Mouse (Mus musculus): ENCODE results near the gene Pagr1a.
A peak's percentile ranks its signal among the peaks of the same experiment; 100 is the strongest.

Pagr1a gene

GRCm38 (mm10) chr7:127003620-127004019, 13.5 kb downstream of the Pagr1a start:
- no peak for DNase-seq (ENCODE audit: low spot score in 2 of 2)

- no peak for DNase-seq (ENCODE audit: low spot score in 2 of 2)
Measured at GRCm38 (mm10) chr7:126999568-126999967, 17.6 kb downstream of the Pagr1a start.

- no peak for DNase-seq (ENCODE audit: low spot score in 2 of 2)
Measured at GRCm38 (mm10) chr7:126996449-126996848, 20.7 kb downstream of the Pagr1a start.

- no peak for DNase-seq (ENCODE audit: low spot score in 2 of 2)
Measured at GRCm38 (mm10) chr7:126988816-126989215, 28.3 kb downstream of the Pagr1a start.

- peak; percentile 25 to 27 for DNase-seq (ENCODE audit: low spot score in 2 of 2)
Measured at GRCm38 (mm10) chr7:126986319-126986718, 30.8 kb downstream of the Pagr1a start.

- DNase-seq (ENCODE audit: low spot score in 2 of 2), result no peak
Measured at GRCm38 (mm10) chr7:126984667-126985444, 32.3 kb downstream of the Pagr1a start.

- DNase-seq (ENCODE audit: low spot score in 2 of 2), result no peak
Measured at GRCm38 (mm10) chr7:126983113-126983512, 34.0 kb downstream of the Pagr1a start.

GRCm38 (mm10) chr7:126982054-126982453, 35.1 kb downstream of the Pagr1a start:
- DNase-seq (ENCODE audit: low spot score in 2 of 2), result no peak

GRCm38 (mm10) chr7:126981601-126982000, 35.6 kb downstream of the Pagr1a start:
- no peak for DNase-seq (ENCODE audit: low spot score in 2 of 2)

- no peak for DNase-seq (ENCODE audit: low spot score in 2 of 2)
Measured at GRCm38 (mm10) chr7:126978841-126979240, 38.3 kb downstream of the Pagr1a start.

GRCm38 (mm10) chr7:126976878-126977459, 40.2 kb downstream of the Pagr1a start:
- DNase-seq (ENCODE audit: low spot score in 2 of 2), result no peak

- DNase-seq (ENCODE audit: low spot score in 2 of 2), result peak; percentile 92 to 94
Measured at GRCm38 (mm10) chr7:126975950-126976866, 40.9 kb downstream of the Pagr1a start, which contains the start of gene Cdiptos. TSS of gene Cdiptos (minus strand) at chr7:126976098.

- no peak for DNase-seq (ENCODE audit: low spot score in 2 of 2)
Measured at GRCm38 (mm10) chr7:126975893-126975949, 41.4 kb downstream of the Pagr1a start, which contains the start of gene Cdipt. TSS of gene Cdipt (plus strand) at chr7:126975914.

GRCm38 (mm10) chr7:126975493-126975892, 41.7 kb downstream of the Pagr1a start:
- DNase-seq (ENCODE audit: low spot score in 2 of 2), result peak in 1 of 2 experiments; percentile 15

- DNase-seq (ENCODE audit: low spot score in 2 of 2), result no peak
Measured at GRCm38 (mm10) chr7:126967361-126967760, 49.8 kb downstream of the Pagr1a start.

GRCm38 (mm10) chr7:126965568-126965967, 51.6 kb downstream of the Pagr1a start:
- no peak for DNase-seq (ENCODE audit: low spot score in 2 of 2)
